Mouse (Mus musculus): ENCODE results near the gene Tmem163. TPM values are rescaled to one million over a fixed set of nuclear protein-coding genes. Genes with fewer than 3 reads are reported as not detected.

The Tmem163 gene
- polyA plus RNA-seq, 1 experiment, result 10.6 TPM

GRCm38 (mm10) chr1:127696533-127696932 lies 17.2 kb upstream of the Tmem163 start:
- Histone ChIP-seq H3K27ac (ENCODE audit: insufficient read depth, low read length) (no peak overlapping the region), H3K36me3 (ENCODE audit: control insufficient read depth, insufficient read depth, low read length) (no peaks in the 10 kb centered on the region), H3K4me3 (ENCODE audit: extremely low read depth, insufficient read depth, insufficient read length) (no peak overlapping the region), H3K27me3 (ENCODE audit: control insufficient read depth, insufficient read depth, low read length) (no peaks in the 10 kb centered on the region), H3K4me1 (ENCODE audit: control insufficient read depth, insufficient read depth, insufficient read length) (no peaks in the 10 kb centered on the region)
- WGBS, result 26% methylated on average over 2 of the region's 2 CpGs
- TF ChIP-seq POLR2A (IDR thresholded peaks at IDR 0.05; ENCODE audit: low read depth, low read length) (no peak), CTCF (IDR thresholded peaks at IDR 0.05; ENCODE audit: extremely low read depth, insufficient read depth, insufficient read length, insufficient replicate concordance) (no peak)
- no peak for DNase-seq (ENCODE audit: low read depth in 1 of 2, low spot score in 2 of 2)

GRCm38 (mm10) chr1:127677661-127678580 lies 1.4 kb downstream of the Tmem163 start:
- no peaks in the 10 kb centered on the region; the same call in 1 of the 2 replicates for H3K27me3 ChIP-seq (ENCODE audit: control insufficient read depth, insufficient read depth, low read length)
- peak in 1 of 2 experiments; percentile 70 for DNase-seq (ENCODE audit: low read depth in 1 of 2, low spot score in 2 of 2)

GRCm38 (mm10) chr1:127677131-127677631 lies 2.2 kb downstream of the Tmem163 start:
- DNase-seq (ENCODE audit: low read depth in 1 of 2, low spot score in 2 of 2), result peak in 1 of 2 experiments; percentile 43
- Histone ChIP-seq H3K36me3 (ENCODE audit: control insufficient read depth, insufficient read depth, low read length) (peaks cover 2% of the 10 kb centered on the region; the same call in 1 of the 2 replicates), H3K27me3 (ENCODE audit: control insufficient read depth, insufficient read depth, low read length) (no peaks in the 10 kb centered on the region; the same call in 1 of the 2 replicates), H3K4me3 (ENCODE audit: extremely low read depth, insufficient read depth, insufficient read length) (peak overlapping the region; percentile 66), H3K4me1 (ENCODE audit: control insufficient read depth, insufficient read depth, insufficient read length) (peaks cover 14% of the 10 kb centered on the region), H3K27ac (ENCODE audit: insufficient read depth, low read length) (peak overlapping the region; percentile 69; the same call in 1 of the 2 replicates)
- TF ChIP-seq POLR2A (IDR thresholded peaks at IDR 0.05; ENCODE audit: low read depth, low read length), result no peak
- no peak for TF ChIP-seq CTCF (IDR thresholded peaks at IDR 0.05; ENCODE audit: extremely low read depth, insufficient read depth, insufficient read length, insufficient replicate concordance)
- WGBS, result 3% methylated on average over 44 of the region's 44 CpGs

More at GRCm38 (mm10) chr1:127677661-127678580, 1.4 kb downstream of the Tmem163 start:
- Histone ChIP-seq H3K36me3 (ENCODE audit: control insufficient read depth, insufficient read depth, low read length) (no peaks in the 10 kb centered on the region), H3K27ac (ENCODE audit: insufficient read depth, low read length) (peak overlapping the region; percentile 69; the same call in 1 of the 2 replicates), H3K4me1 (ENCODE audit: control insufficient read depth, insufficient read depth, insufficient read length) (peaks cover 14% of the 10 kb centered on the region), H3K4me3 (ENCODE audit: extremely low read depth, insufficient read depth, insufficient read length) (peak overlapping the region; percentile 66)
- peak; percentile 55 for TF ChIP-seq POLR2A (IDR thresholded peaks at IDR 0.05; ENCODE audit: low read depth, low read length)
- TF ChIP-seq CTCF (IDR thresholded peaks at IDR 0.05; ENCODE audit: extremely low read depth, insufficient read depth, insufficient read length, insufficient replicate concordance), result no peak
- WGBS, result 2% methylated on average over 64 of the region's 64 CpGs

DNA sequence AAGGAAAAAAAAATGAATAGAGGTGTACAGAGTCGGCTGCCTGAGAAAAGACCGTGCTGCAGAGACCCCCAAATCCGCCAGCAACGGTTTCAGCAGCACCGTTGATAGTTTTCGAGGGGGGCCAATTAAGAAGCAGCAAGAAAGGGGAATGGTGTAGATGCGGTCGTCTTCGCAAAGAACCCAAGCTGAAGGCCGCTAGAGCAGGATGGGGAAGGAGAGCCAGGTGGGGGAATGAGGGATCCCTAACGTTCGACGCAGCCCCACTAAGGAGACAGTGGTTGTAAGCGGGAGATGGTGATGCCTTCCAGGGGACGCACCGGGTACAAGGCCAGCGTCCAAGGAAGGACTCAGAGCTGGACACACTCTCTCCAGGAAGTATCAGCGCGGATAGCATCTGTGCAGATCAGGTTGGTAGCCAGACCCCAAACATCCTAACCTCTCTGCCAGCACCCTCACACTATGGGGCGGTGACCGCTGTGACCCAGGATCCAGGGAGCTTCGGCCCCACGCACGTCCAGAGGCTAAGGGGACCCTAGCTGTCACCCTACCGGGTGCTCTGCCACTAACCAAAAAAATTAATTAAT lies 2.7 kb downstream of the Tmem163 start:
- DNase-seq (ENCODE audit: low read depth in 1 of 2, low spot score in 2 of 2), result no peak
- H3K4me3 ChIP-seq (ENCODE audit: extremely low read depth, insufficient read depth, insufficient read length), result peak overlapping the region; percentile 66
- H3K36me3 ChIP-seq (ENCODE audit: control insufficient read depth, insufficient read depth, low read length), result peaks cover 4% of the 10 kb centered on the region; the same call in 1 of the 2 replicates
- H3K27ac ChIP-seq (ENCODE audit: insufficient read depth, low read length), result no peak overlapping the region
- WGBS, result 10% methylated on average over 25 of the region's 25 CpGs
- peaks cover 14% of the 10 kb centered on the region for H3K4me1 ChIP-seq (ENCODE audit: control insufficient read depth, insufficient read depth, insufficient read length)
- H3K27me3 ChIP-seq (ENCODE audit: control insufficient read depth, insufficient read depth, low read length), result no peaks in the 10 kb centered on the region; the same call in 1 of the 2 replicates
- no peak for TF ChIP-seq CTCF (IDR thresholded peaks at IDR 0.05; ENCODE audit: extremely low read depth, insufficient read depth, insufficient read length, insufficient replicate concordance)
- TF ChIP-seq POLR2A (IDR thresholded peaks at IDR 0.05; ENCODE audit: low read depth, low read length), result no peak

DNA sequence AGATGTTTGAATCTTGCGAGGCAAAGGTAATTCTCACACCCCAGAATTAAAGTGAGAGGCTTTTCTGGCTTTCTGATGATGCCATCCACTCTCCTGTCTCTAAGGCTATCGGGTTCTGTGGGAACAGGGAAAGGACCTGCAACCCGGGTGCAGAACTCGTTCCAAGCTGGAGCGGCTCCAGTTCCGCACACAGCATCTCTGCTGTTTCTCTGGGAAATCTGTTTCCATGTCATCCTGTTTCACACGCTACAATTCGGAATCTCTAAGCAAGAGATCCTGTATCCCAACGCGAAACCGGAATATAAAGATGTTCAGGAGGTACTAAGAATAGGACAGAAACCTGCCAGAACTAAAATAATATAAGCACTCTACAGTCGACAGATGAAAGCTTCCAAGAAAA lies 3.2 kb downstream of the Tmem163 start:
- DNase-seq (ENCODE audit: low read depth in 1 of 2, low spot score in 2 of 2), result no peak
- H3K4me1 ChIP-seq (ENCODE audit: control insufficient read depth, insufficient read depth, insufficient read length), result peaks cover 14% of the 10 kb centered on the region
- H3K4me3 ChIP-seq (ENCODE audit: extremely low read depth, insufficient read depth, insufficient read length), result peak overlapping the region; percentile 66; the same call in 1 of the 2 replicates
- H3K27ac ChIP-seq (ENCODE audit: insufficient read depth, low read length), result no peak overlapping the region
- WGBS, result 58% methylated on average over 12 of the region's 12 CpGs
- H3K27me3 ChIP-seq (ENCODE audit: control insufficient read depth, insufficient read depth, low read length), result no peaks in the 10 kb centered on the region; the same call in 1 of the 2 replicates
- H3K36me3 ChIP-seq (ENCODE audit: control insufficient read depth, insufficient read depth, low read length), result peaks cover 4% of the 10 kb centered on the region; the same call in 1 of the 2 replicates
- TF ChIP-seq CTCF (IDR thresholded peaks at IDR 0.05; ENCODE audit: extremely low read depth, insufficient read depth, insufficient read length, insufficient replicate concordance) (no peak), POLR2A (IDR thresholded peaks at IDR 0.05; ENCODE audit: low read depth, low read length) (no peak)

DNA sequence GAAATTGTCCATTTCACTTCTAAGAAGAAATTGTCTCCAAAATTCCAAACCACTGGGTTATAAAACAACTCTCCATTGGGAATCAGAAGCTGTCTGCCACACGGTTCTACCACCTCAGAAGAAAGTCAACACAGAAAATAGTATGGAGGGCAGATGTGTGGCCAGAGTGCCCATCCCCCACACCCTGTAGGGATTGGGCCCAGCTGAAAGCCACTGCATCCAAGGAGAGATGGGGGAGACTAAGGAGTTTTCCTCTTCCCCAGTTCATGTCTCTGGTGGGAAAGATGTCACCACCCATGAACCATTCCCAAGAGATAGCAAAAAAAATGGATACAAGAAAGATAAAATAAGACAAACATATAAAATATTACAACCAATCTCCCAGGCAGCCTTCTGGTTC lies 4.1 kb downstream of the Tmem163 start:
- no peak overlapping the region for H3K27ac ChIP-seq (ENCODE audit: insufficient read depth, low read length)
- no peaks in the 10 kb centered on the region; the same call in 1 of the 2 replicates for H3K27me3 ChIP-seq (ENCODE audit: control insufficient read depth, insufficient read depth, low read length)
- no peak for DNase-seq (ENCODE audit: low read depth in 1 of 2, low spot score in 2 of 2)
- WGBS, result 84% methylated on average over 1 of the region's 1 CpGs
- H3K36me3 ChIP-seq (ENCODE audit: control insufficient read depth, insufficient read depth, low read length), result peaks cover 5% of the 10 kb centered on the region; the same call in 1 of the 2 replicates
- H3K4me3 ChIP-seq (ENCODE audit: extremely low read depth, insufficient read depth, insufficient read length), result no peak overlapping the region
- peaks cover 14% of the 10 kb centered on the region for H3K4me1 ChIP-seq (ENCODE audit: control insufficient read depth, insufficient read depth, insufficient read length)
- TF ChIP-seq CTCF (IDR thresholded peaks at IDR 0.05; ENCODE audit: extremely low read depth, insufficient read depth, insufficient read length, insufficient replicate concordance) (no peak), POLR2A (IDR thresholded peaks at IDR 0.05; ENCODE audit: low read depth, low read length) (no peak)
